Mouse (Mus musculus): Measurements from ENCODE around the gene Nin. TPM values are rescaled to one million over a fixed set of nuclear protein-coding genes. Genes with fewer than 3 reads are reported as not detected.
"Not testable (repeated sequence)": the region's sequence is repeated elsewhere in the genome, so short reads cannot be mapped to it uniquely, and the experiment has no call there.

Nin gene
- total and polyA plus RNA-seq, 2 experiments from 2014 or later, result 5.1 to 9.8 TPM

GRCm38 (mm10) chr12:70148631-70149265 lies 35.2 kb upstream of the Nin start:
- TF ChIP-seq CTCF (IDR thresholded peaks at IDR 0.05; ENCODE audit: low read depth) (no peak), EP300 (IDR thresholded peaks at IDR 0.05; ENCODE audit: low read depth) (no peak)
- H3K36me3 ChIP-seq (replicated peaks; ENCODE audit: control insufficient read depth, insufficient read depth, low read length), result no peaks in the 10 kb centered on the region
- H3K4me2 ChIP-seq (ENCODE audit: low read depth, low read length), result peak overlapping the region; percentile 58
- no peak overlapping the region for H3K27ac ChIP-seq (ENCODE audit: low read depth)
- peaks cover 10% of the 10 kb centered on the region for H3K4me1 ChIP-seq (ENCODE audit: control insufficient read depth, insufficient read depth)
- H3K27me3 ChIP-seq (ENCODE audit: control insufficient read depth, insufficient read depth, low read length), result no peaks in the 10 kb centered on the region
- peak overlapping the region; percentile 37; the same call in 1 of the 2 replicates for H3K9ac ChIP-seq (replicated peaks; ENCODE audit: low read depth, low read length)
- DNase-seq (ENCODE audit: low spot score) (no peak), ATAC-seq (ENCODE audit: insufficient read depth, low read depth) (no peak)
- WGBS, result 21% methylated on average over 11 of the region's 11 CpGs
- peak overlapping the region; percentile 35 for H3K4me3 ChIP-seq (ENCODE audit: low read depth, low read length)
- H3K9me3 ChIP-seq (replicated peaks; ENCODE audit: control insufficient read depth, low read length), result no peaks in the 10 kb centered on the region

- Histone ChIP-seq H3K27ac (ENCODE audit: low read depth) (0 out of 2 replicates have a peak overlapping the region, but pooled peaks have one; percentile 26), H3K36me3 (replicated peaks; ENCODE audit: control insufficient read depth, insufficient read depth, low read length) (no peaks in the 10 kb centered on the region), H3K27me3 (ENCODE audit: control insufficient read depth, insufficient read depth, low read length) (no peaks in the 10 kb centered on the region), H3K9me3 (replicated peaks; ENCODE audit: control insufficient read depth, low read length) (no peaks in the 10 kb centered on the region), H3K4me2 (ENCODE audit: low read depth, low read length) (peak overlapping the region; percentile 58), H3K4me3 (ENCODE audit: low read depth, low read length) (peak overlapping the region; percentile 35), H3K9ac (replicated peaks; ENCODE audit: low read depth, low read length) (peak overlapping the region; percentile 37; the same call in 1 of the 2 replicates), H3K4me1 (ENCODE audit: control insufficient read depth, insufficient read depth) (peaks cover 10% of the 10 kb centered on the region)
- ATAC-seq (ENCODE audit: insufficient read depth, low read depth) (no peak), DNase-seq (ENCODE audit: low spot score) (no peak)
- 8% methylated on average over 13 of the region's 13 CpGs for WGBS
- TF ChIP-seq EP300 (IDR thresholded peaks at IDR 0.05; ENCODE audit: low read depth) (no peak), CTCF (IDR thresholded peaks at IDR 0.05; ENCODE audit: low read depth) (no peak)
These were observed 34.6 kb upstream of the Nin start for GRCm38 (mm10) chr12:70147986-70148630.

GRCm38 (mm10) chr12:70145586-70145985 lies 32.1 kb upstream of the Nin start:
- ATAC-seq (ENCODE audit: insufficient read depth, low read depth) (no peak), DNase-seq (ENCODE audit: low spot score) (no peak)
- no peak overlapping the region for H3K4me2 ChIP-seq (ENCODE audit: low read depth, low read length)
- no peaks in the 10 kb centered on the region for H3K9me3 ChIP-seq (replicated peaks; ENCODE audit: control insufficient read depth, low read length)
- no peak overlapping the region for H3K27ac ChIP-seq (ENCODE audit: low read depth)
- H3K4me3 ChIP-seq (ENCODE audit: low read depth, low read length), result no peak overlapping the region
- no peaks in the 10 kb centered on the region for H3K36me3 ChIP-seq (replicated peaks; ENCODE audit: control insufficient read depth, insufficient read depth, low read length)
- H3K4me1 ChIP-seq (ENCODE audit: control insufficient read depth, insufficient read depth), result peaks cover 10% of the 10 kb centered on the region
- WGBS, result 82% methylated on average over 6 of the region's 6 CpGs
- H3K9ac ChIP-seq (replicated peaks; ENCODE audit: low read depth, low read length), result no peak overlapping the region
- TF ChIP-seq EP300 (IDR thresholded peaks at IDR 0.05; ENCODE audit: low read depth) (no peak), CTCF (IDR thresholded peaks at IDR 0.05; ENCODE audit: low read depth) (no peak)
- H3K27me3 ChIP-seq (ENCODE audit: control insufficient read depth, insufficient read depth, low read length), result no peaks in the 10 kb centered on the region

GRCm38 (mm10) chr12:70144637-70145448 lies 31.3 kb upstream of the Nin start:
- ATAC-seq (ENCODE audit: insufficient read depth, low read depth) (peak; percentile 54), DNase-seq (ENCODE audit: low spot score) (peak; percentile 63)
- Histone ChIP-seq H3K36me3 (replicated peaks; ENCODE audit: control insufficient read depth, insufficient read depth, low read length) (no peaks in the 10 kb centered on the region), H3K27ac (ENCODE audit: low read depth) (peak overlapping the region; percentile 63), H3K4me2 (ENCODE audit: low read depth, low read length) (0 out of 2 replicates have a peak overlapping the region, but pooled peaks have one; percentile 23), H3K9ac (replicated peaks; ENCODE audit: low read depth, low read length) (no peak overlapping the region), H3K4me3 (ENCODE audit: low read depth, low read length) (no peak overlapping the region), H3K27me3 (ENCODE audit: control insufficient read depth, insufficient read depth, low read length) (no peaks in the 10 kb centered on the region), H3K9me3 (replicated peaks; ENCODE audit: control insufficient read depth, low read length) (no peaks in the 10 kb centered on the region), H3K4me1 (ENCODE audit: control insufficient read depth, insufficient read depth) (peaks cover 10% of the 10 kb centered on the region)
- 29% methylated on average over 20 of the region's 20 CpGs for WGBS
- TF ChIP-seq EP300 (IDR thresholded peaks at IDR 0.05; ENCODE audit: low read depth), result no peak
- TF ChIP-seq CTCF (IDR thresholded peaks at IDR 0.05; ENCODE audit: low read depth), result peak; percentile 76

GRCm38 (mm10) chr12:70144106-70144587 lies 30.6 kb upstream of the Nin start:
- not testable (repeated sequence) for H3K4me3 ChIP-seq (ENCODE audit: low read depth, low read length); H3K4me1 ChIP-seq (ENCODE audit: control insufficient read depth, insufficient read depth); H3K36me3 ChIP-seq (replicated peaks; ENCODE audit: control insufficient read depth, insufficient read depth, low read length); H3K4me2 ChIP-seq (ENCODE audit: low read depth, low read length); H3K9ac ChIP-seq (replicated peaks; ENCODE audit: low read depth, low read length); H3K9me3 ChIP-seq (replicated peaks; ENCODE audit: control insufficient read depth, low read length); H3K27me3 ChIP-seq (ENCODE audit: control insufficient read depth, insufficient read depth, low read length)
- peak overlapping the region; percentile 63 for H3K27ac ChIP-seq (ENCODE audit: low read depth)
- peak; percentile 21 for DNase-seq (ENCODE audit: low spot score)
- ATAC-seq (ENCODE audit: insufficient read depth, low read depth), result peak; percentile 64
- WGBS, result 10% methylated on average over 3 of the region's 3 CpGs
